ENCODE assay signal across 8 mouse cellular contexts in the genomic region with DNA sequence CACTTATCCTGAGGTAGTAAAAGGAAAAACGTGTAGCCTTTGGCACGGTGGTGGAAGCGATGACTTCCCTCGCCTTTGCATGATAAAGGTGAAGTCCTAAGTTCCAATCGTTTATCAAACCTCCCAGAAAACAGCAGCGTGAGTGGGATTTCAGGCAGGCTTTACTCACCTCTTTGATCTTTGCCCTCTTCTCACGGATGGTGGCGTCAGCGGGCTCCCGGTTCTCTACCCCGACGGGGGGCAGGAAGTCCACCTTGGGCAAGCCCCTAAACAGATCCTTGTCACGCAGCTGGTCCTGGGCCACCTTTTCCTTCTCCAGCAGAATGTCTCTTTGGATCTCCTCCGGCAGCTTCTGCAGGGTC. TPM values are rescaled to one million over a fixed set of nuclear protein-coding genes. Genes with fewer than 3 reads are reported as not detected.
DNase-seq lines count a peak whose midpoint lies in the region; ATAC-seq and TF ChIP-seq lines count a peak whose summit lies in the region.

No protein-coding gene starts in this region.

- H3K4me3 ChIP-seq in heart, adult 2 months: peak overlapping the region; percentile 85
- H3K4me3 ChIP-seq in ES-E14 (ENCODE audit: insufficient read depth in 1 of 2, low read depth in 1 of 2, low read length in 2 of 2, poor library complexity in 1 of 2, severe bottlenecking in 1 of 2): peak overlapping the region; percentile 64 to 84
- H3K4me3 ChIP-seq in forebrain, embryonic 12.5 days (replicated peaks): peak overlapping the region; percentile 56
- H3K4me3 ChIP-seq in kidney, embryonic 15.5 days (replicated peaks): peak overlapping the region; percentile 79
- H3K4me3 ChIP-seq in midbrain, embryonic 15.5 days: peak overlapping the region; percentile 67

- in situ Hi-C loops in ES-E14 (cut with MboI; ENCODE audit: low sequenced_read_pairs in 2 of 2, unreplicated experiment in 2 of 2): no loop called here

- H3K9ac ChIP-seq in heart, adult 2 months (ENCODE audit: low read depth, low read length): peak overlapping the region; percentile 77
- peak overlapping the region; percentile 58 for H3K9ac ChIP-seq in ES-E14 (ENCODE audit: insufficient read depth, low read depth, low read length, poor library complexity, severe bottlenecking)
- peak overlapping the region; percentile 53 for H3K9ac ChIP-seq in forebrain, embryonic 12.5 days
- H3K9ac ChIP-seq in kidney, embryonic 15.5 days: peak overlapping the region; percentile 84
- H3K9ac ChIP-seq in midbrain, embryonic 15.5 days: peak overlapping the region; percentile 61

- TF ChIP-seq CTCF in heart, adult 2 months (IDR thresholded peaks at IDR 0.05): no peak

- intact Hi-C loops in heart, adult 2 months (cut with DNase I): loop anchor here (2.0 to 10.0 kb wide), 4 partner anchors 33 to 449 kb away; no protein-coding TSS in a partner anchor
- intact Hi-C loops in left cerebral cortex, postnatal 4 days (cut with DNase I): no loop called here

- 0 out of 2 replicates have a peak, but pooled peaks have one; percentile 0 for ATAC-seq in forebrain, embryonic 12.5 days (ENCODE audit: low FRiP score)
- no peak for ATAC-seq in kidney, embryonic 15.5 days (replicated peaks; ENCODE audit: low FRiP score)
- peak; percentile 2; the same call in 1 of the 2 replicates for ATAC-seq in midbrain, embryonic 15.5 days (replicated peaks)

- H3K27me3 ChIP-seq in heart, adult 2 months (ENCODE audit: control insufficient read depth, insufficient read depth, low read length): no peaks in the 10 kb centered on the region
- peaks cover 36% of the 10 kb centered on the region for H3K27me3 ChIP-seq in forebrain, embryonic 12.5 days
- no peaks in the 10 kb centered on the region for H3K27me3 ChIP-seq in kidney, embryonic 15.5 days
- H3K27me3 ChIP-seq in midbrain, embryonic 15.5 days (replicated peaks): peaks cover 10% of the 10 kb centered on the region; the same call in 1 of the 2 replicates

- TF ChIP-seq EP300 in heart, adult 2 months (IDR thresholded peaks at IDR 0.05; ENCODE audit: insufficient read depth, low read depth, low read length): no peak

- H3K27ac ChIP-seq in heart, adult 2 months: peak overlapping the region; percentile 94
- H3K27ac ChIP-seq in ES-E14 (ENCODE audit: insufficient read depth, low read depth, low read length, poor library complexity, severe bottlenecking): no peak overlapping the region
- no peak overlapping the region for H3K27ac ChIP-seq in forebrain, embryonic 12.5 days
- peak overlapping the region; percentile 62 for H3K27ac ChIP-seq in kidney, embryonic 15.5 days
- no peak overlapping the region for H3K27ac ChIP-seq in midbrain, embryonic 15.5 days

- peak overlapping the region; percentile 82 for H3K4me2 ChIP-seq in forebrain, embryonic 12.5 days
- peak overlapping the region; percentile 99 for H3K4me2 ChIP-seq in kidney, embryonic 15.5 days
- peak overlapping the region; percentile 96 for H3K4me2 ChIP-seq in midbrain, embryonic 15.5 days

- H3K4me1 ChIP-seq in heart, adult 2 months (ENCODE audit: control insufficient read depth, insufficient read depth, low read length): peaks cover 13% of the 10 kb centered on the region
- H3K4me1 ChIP-seq in ES-E14 (ENCODE audit: control insufficient read depth in 2 of 2, insufficient read depth in 2 of 2, low read length in 2 of 2, poor library complexity in 1 of 2): no peaks in the 10 kb centered on the region
- peaks cover 13% of the 10 kb centered on the region; the same call in 1 of the 2 replicates for H3K4me1 ChIP-seq in forebrain, embryonic 12.5 days
- H3K4me1 ChIP-seq in kidney, embryonic 15.5 days: peaks cover 35% of the 10 kb centered on the region
- peaks cover 15% of the 10 kb centered on the region for H3K4me1 ChIP-seq in midbrain, embryonic 15.5 days

- TF ChIP-seq POLR2A in heart, adult 2 months (IDR thresholded peaks at IDR 0.05; ENCODE audit: insufficient read depth, low read depth, low read length): no peak

- H3K9me3 ChIP-seq in ES-E14 (ENCODE audit: control insufficient read depth, insufficient read depth, low read depth, low read length): no peaks in the 10 kb centered on the region
- H3K9me3 ChIP-seq in forebrain, embryonic 12.5 days: no peaks in the 10 kb centered on the region
- no peaks in the 10 kb centered on the region for H3K9me3 ChIP-seq in kidney, embryonic 15.5 days (replicated peaks)
- no peaks in the 10 kb centered on the region for H3K9me3 ChIP-seq in midbrain, embryonic 15.5 days

- peaks cover 5% of the 10 kb centered on the region for H3K79me2 ChIP-seq in heart, adult 2 months (replicated peaks; ENCODE audit: control insufficient read depth, insufficient read depth, low read length)

- peaks cover 13% of the 10 kb centered on the region for H3K36me3 ChIP-seq in heart, adult 2 months (ENCODE audit: control insufficient read depth, insufficient read depth, low read length)
- no peaks in the 10 kb centered on the region for H3K36me3 ChIP-seq in ES-E14 (ENCODE audit: control insufficient read depth, insufficient read depth, low read length, poor library complexity, severe bottlenecking)
- no peaks in the 10 kb centered on the region for H3K36me3 ChIP-seq in forebrain, embryonic 12.5 days (replicated peaks)
- H3K36me3 ChIP-seq in kidney, embryonic 15.5 days: no peaks in the 10 kb centered on the region
- H3K36me3 ChIP-seq in midbrain, embryonic 15.5 days (replicated peaks): no peaks in the 10 kb centered on the region

- WGBS in heart, adult 2 months: 3% methylated on average over 14 of the region's 14 CpGs
- 2% methylated on average over 14 of the region's 14 CpGs for WGBS in forebrain, embryonic 12.5 days
- WGBS in kidney, embryonic 15.5 days: under 1% methylated on average over 14 of the region's 14 CpGs
- WGBS in midbrain, embryonic 15.5 days: 1% methylated on average over 14 of the region's 14 CpGs

- peak in 1 of 2 experiments; percentile 45 for DNase-seq in heart, adult 2 months
- no peak for DNase-seq in heart, postnatal 4 days
- DNase-seq in ES-E14 (ENCODE audit: low read depth, low spot score): no peak
- no peak for DNase-seq in urinary bladder, adult 2 months (ENCODE audit: low spot score)
- no peak for DNase-seq in left cerebral cortex, postnatal 4 days

TF ChIP-seq in ES-E14, 5 proteins besides CTCF, POLR2A, EP300 and RAD21:
- no peak for TF ChIP-seq ZNF384 (IDR thresholded peaks at IDR 0.05; ENCODE audit: low read depth, low read length)
- TF ChIP-seq HCFC1 (IDR thresholded peaks at IDR 0.05; ENCODE audit: borderline replicate concordance, insufficient read depth, low read length): no peak
- TF ChIP-seq MAFK (IDR thresholded peaks at IDR 0.05; ENCODE audit: insufficient read depth, low read depth, low read length): no peak
- TF ChIP-seq CHD2 (IDR thresholded peaks at IDR 0.05; ENCODE audit: low read depth, low read length): no peak
- no peak for TF ChIP-seq ZC3H11A (IDR thresholded peaks at IDR 0.05; ENCODE audit: borderline replicate concordance, low read depth, low read length)

RNA-seq across cellular contexts. Expression of a gene that starts 2.2 kb away (rescaled TPM):
- 10 to 100 TPM; 40.1 to 43.2 TPM for total RNA-seq in heart, adult 2 months (2021)
- 6.9 and 14.6 TPM in 2 replicates for polyA plus RNA-seq in heart, adult 2 months (2012; rRNA removed)
- 10 to 100 TPM; 21.4 to 22.1 TPM for total RNA-seq in heart, postnatal 4 days (2021)
- total RNA-seq in ES-E14 (2012; rRNA removed): 9.1 and 9.4 TPM in 2 replicates
- 1.8 and 1.9 TPM in 2 replicates for polyA plus RNA-seq in forebrain, embryonic 12.5 days (2016; fragmentation: Nextera tagmentation; extraction: Ambion mirVana)
- 8.4 and 8.5 TPM in 2 replicates for polyA plus RNA-seq in kidney, embryonic 15.5 days (2015; fragmentation: Nextera tagmentation; extraction: Ambion mirVana)
- polyA plus RNA-seq in midbrain, embryonic 15.5 days (2015; fragmentation: Nextera tagmentation; extraction: Ambion mirVana): 5.0 and 5.3 TPM in 2 replicates
- polyA plus RNA-seq in urinary bladder, adult 2 months (2012; rRNA removed): 48.9 and 50.9 TPM in 2 replicates
- 10 to 100 TPM; 21.1 to 21.7 TPM for total RNA-seq in left cerebral cortex, postnatal 4 days (2021)

Comparison
In these comparisons a context has a peak if more than half of its experiments do, and no peak if none do; other contexts are left out.
1. H3K27ac ChIP-seq: peak in heart, adult 2 months (single experiment) and kidney, embryonic 15.5 days (single experiment); none in ES-E14 (single experiment), forebrain, embryonic 12.5 days (single experiment) and midbrain, embryonic 15.5 days (single experiment).
2. Peak in every context shown above with its lines, with median percentiles within 50 percentile points of each other: H3K4me3 ChIP-seq, H3K9ac ChIP-seq and H3K4me2 ChIP-seq.